Mouse (Mus musculus) liver, adult (tissue): ENCODE results near the gene Nrxn3.

Experiments used
- GATA4 ChIP-seq: IDR thresholded peaks from 2 replicates; pipeline ENCODE4 v1.6.1; 2014; ENCODE audit warnings: mild to moderate bottlenecking, low read length; ENCODE audit not compliant: insufficient replicate concordance

Nrxn3 gene

DNA sequence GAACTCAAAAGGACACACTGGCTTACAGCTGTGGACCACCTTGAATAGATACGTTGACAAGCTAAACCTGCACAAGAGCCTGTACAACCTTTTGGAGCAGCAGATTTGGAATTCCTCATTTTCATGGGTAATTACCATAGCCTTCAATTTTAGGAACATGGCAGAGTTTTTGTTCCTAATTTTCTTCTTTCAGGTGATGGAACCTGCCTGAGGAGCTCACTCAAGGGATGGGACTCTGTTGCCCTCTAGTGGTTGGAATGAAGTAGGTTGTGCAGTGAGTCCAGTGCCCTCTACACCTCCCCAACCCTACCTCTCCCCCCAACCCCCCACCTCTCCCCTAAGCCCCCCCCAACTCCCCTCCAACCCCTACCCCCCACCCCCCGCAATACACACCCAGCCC is 411.7 kb downstream of the Nrxn3 start:
- no peak for TF ChIP-seq GATA4

DNA sequence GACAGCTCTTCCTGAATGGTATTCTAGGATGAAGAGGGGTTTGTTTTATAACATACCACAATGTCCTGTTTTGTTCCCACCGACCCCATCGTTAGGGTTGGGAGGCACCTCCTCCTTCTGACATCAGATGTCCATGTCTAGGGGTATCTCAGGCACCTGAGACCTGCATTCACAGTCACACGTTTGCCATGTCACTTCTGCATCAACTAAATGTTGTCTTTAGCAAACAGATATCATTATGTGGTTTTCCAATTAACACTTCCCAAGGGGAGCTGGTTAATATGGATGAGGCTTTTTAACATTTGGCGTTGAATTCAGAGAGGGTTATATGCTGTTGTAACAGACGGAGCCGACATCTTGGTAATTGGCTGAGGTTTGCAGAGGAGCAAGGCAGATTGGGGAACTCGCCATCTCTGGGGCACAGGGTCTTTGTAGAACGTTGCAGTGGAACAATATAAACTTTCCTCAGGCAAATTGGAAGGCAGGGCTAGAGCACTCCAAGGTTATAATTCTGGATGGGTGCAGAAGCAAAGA is 412.2 kb downstream of the Nrxn3 start:
- TF ChIP-seq GATA4: no peak

DNA sequence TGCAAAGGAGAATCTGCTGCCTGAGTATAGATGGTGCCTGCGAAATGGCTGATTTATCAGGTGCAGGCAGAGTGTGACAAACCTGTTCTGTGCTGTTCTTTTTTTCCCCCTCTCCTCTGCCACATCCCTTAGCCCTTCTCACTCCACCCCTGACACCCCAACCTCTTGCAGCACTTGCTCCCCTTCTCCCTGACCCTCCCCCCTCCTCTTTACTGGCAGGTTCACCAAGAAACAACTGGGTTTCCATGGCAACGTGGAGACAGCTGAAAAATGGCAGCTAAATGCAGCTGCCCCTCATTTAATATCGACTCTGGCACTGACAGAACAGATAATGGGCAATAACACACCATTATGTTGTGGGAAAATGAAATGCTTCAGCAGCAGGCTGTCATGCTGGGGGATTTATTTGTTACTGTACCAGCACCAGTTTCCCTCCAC is 426.3 kb downstream of the Nrxn3 start:
- no peak for TF ChIP-seq GATA4

DNA sequence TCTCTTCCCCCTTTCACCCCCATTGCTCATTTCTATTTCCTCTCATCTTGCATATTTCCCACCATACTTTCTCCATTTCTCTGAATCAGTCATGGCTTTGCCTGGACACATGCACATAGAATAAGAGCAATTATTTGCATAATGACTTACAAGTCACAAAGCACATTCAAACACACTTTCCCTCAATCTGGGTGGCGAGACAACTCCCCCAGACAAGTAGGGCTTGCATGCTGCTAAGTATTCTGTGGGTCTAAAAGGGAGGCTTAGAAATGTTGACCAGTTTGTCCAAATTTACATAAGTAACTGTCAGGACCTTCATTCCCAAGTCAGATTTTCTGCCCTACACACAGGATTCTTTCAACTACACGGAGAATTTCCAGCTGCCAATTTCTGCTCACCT is 426.8 kb downstream of the Nrxn3 start:
- TF ChIP-seq GATA4: no peak

DNA sequence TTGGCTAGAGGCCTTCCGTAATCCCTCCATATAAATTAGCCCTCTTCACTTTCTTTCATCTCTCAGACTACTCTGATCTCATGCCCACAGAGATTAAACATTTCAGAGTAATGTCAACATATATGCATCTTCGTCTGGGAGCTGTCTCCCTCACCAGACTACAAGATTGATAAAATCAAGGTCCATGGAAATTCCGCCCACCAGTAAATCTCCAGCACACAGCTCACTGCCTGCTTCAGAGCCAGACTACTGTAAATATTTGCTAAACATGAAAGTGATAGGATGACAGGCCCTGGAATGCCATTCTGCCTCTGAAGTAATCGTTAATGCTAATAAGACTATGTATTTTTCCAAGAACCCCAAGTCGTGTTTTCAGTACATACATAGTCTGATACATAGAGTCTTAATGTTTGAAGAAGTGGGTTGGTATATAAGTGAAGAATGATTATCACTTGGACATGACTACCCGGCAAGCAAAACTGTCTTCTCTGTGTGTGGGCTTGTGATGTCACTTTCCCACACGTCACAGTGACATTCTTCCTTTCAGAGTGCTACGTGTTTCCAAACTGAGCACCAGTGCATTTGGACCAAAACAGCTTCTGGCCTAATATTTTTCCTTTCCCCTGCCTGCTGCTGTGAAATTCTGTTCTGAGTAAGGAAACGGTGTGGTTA is 433.5 kb downstream of the Nrxn3 start:
- TF ChIP-seq GATA4: no peak

DNA sequence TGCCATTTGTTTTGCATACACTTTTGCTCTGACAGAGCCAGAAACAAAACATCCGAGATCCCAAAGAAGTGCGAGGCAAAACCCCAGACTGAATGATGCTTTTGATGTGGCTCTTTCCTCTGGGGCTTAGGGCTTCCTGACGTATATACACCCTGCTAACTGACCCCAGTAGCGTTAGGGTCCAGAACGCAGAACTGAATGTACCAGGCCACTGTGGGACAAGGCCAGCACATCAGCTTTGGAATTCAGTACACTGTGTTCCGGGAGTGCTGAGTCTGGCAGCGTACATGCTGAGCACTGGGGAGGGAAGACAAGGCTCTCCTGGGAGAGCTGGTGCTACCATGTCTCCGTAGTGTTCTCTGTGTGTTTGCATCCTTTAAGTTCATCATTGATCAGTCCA is 436.7 kb downstream of the Nrxn3 start:
- TF ChIP-seq GATA4: no peak

DNA sequence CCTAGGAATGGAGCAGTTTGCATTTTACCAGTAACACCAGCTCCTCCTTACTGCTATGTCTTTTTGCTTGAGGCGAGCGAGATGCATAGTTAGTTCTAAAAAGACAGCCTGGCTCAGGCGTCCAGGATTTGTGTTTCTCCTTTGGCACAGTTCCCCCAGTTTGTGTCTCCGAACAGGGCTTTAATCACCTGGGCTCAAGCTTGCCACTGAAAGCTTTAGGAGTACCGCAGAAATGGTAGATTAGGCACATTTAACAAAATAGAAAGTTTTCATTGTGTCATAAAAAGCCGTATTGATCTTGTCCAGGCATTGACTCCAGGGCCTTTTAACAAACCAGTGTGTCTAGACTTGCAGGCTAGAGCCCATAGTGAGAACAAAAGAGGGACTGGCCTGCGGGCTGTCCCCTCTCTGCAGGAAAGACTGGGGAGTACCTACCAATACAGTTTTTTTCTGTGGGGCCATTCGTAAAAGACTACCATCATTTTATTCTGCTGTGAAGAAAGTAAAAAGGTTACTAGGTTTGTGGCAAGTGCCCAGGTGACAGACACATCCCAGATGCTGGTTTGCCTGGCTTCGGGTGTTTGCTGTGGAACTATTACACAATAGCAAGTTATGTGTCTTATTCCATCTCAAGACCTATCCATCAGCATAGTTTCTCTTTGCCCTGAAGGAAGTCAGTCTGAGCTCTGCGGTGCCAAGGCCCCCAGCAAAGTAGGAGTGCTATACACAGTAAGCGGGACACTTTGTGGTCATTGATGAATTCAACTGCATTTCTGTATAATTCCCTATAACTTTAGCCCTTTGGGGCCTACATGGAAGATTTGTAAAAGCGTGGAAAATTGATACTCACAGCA is 451.9 kb downstream of the Nrxn3 start:
- TF ChIP-seq GATA4: no peak

DNA sequence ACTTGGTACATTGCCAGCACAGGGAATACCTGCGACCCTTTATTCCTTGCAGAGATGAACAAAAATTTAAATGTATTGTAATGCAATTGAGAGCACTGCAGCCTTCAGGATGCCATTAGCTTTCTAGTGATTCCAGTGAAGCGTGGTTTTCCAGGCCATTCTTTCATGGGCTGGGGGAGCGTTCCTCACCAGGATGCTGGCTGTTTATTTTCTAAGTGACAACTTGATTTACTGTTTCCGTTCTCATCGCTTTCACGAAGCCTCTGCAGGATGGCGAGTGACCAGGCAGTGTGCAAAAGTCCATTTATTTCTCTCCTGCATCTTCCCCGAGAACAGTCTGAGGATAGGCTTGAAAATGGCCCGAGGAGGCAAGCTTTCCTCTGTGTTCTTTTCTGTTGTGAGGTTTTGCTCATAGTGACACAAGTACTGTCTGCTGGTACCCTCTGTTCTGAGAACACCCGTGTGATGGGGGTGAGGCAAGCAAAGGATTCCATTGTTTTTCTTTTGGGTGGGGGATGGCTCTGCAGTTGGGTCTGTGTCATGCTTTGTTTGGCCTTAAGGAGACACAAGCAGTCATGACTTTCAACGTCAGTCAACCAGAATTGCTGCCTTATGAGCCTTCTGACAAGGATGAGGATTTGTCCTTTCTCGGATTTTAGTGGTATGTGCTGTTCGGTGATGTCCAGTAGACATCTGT is 457.4 kb downstream of the Nrxn3 start:
- TF ChIP-seq GATA4: no peak

DNA sequence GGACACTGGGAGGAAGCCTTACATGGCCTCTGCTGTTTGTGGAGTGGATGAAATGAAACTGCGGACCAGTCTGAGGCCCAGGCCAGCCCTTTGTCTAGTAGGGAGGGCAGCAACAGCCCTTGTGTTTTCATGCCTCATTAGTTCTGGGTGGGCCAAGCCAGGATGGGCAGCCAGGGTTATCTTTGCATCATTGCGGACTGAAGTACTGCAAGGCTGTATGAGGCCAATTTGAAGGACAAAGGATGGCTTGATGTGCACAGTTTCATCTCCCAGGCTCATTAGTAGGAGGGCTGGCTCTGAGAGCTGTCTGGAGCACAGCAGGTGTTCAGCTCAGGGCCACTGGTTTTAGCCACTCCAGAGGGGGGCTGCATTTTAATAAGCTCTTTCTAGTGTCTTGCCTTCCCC is 458.5 kb downstream of the Nrxn3 start:
- TF ChIP-seq GATA4: no peak

DNA sequence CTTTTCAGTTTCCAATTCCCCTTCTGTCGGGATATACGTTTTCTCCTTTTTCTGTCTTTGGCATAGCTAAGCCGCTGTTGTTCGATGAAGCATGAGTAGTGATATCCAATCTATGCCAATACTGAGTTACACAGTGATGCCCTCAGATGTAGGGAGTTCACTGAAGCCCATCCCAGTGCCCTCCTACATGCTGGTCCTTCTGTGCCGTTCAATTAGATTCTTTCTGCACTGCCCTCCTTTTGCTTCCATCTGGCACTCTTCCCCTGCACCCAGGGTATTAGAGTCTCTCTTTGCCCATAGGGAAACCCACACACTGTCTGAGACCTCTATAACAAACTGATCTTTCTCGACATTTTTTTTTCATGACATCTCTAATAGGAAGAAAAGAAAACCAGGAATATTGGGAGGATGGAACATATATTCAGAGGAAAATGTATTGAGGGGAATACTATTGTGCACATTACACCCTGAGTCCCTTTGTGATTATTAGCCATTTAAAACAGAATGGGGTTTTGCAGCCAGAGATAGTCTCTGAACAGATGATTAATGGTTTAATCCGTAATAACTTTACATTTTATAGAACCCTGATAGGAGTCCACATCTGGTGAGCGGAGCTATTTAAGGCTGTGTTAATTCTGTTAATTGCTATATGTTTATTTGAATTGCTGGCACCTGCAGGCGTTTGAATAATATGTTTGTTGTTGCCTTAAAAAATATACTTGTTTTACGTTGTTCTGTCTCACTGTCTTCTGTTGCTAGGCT is 476.3 kb downstream of the Nrxn3 start:
- TF ChIP-seq GATA4: no peak

DNA sequence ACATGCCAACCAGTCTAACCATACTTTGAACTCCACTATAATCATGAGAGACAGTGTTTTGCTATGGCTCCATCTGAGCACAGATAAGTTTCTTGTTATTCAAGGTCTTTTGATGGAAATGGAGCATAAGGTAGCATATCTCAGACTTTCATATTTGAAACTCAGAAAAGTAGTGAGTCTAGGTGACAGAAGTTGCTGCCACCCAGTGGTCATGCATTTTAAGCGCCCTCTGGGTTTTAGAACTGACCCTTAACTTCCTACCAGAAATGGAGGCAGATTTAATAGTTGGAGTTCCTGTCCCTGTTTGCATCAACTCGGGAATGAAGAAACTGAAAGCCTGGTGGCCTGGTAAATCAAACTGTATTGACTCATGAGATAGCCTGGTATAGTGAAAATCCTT is 488.9 kb downstream of the Nrxn3 start:
- no peak for TF ChIP-seq GATA4

DNA sequence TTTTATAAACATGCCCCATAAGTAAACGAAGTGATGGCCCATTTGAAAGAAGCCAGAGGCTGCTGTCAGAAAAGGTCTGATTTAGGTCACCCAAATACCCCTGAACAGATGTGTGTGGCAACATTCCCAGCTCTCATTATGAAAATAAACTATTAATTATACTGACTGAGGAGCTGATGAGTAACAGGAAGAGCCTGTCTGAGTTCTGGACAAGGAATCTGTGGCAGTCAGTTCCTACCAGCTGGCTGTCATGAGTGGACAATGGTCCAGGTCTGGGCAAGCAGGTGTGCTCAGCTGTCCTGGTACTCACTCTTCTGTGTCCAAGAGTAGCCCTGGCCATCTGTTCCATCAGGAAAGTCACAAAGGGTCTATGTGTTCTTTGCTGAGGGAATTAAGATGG is 517.1 kb downstream of the Nrxn3 start:
- TF ChIP-seq GATA4: no peak

DNA sequence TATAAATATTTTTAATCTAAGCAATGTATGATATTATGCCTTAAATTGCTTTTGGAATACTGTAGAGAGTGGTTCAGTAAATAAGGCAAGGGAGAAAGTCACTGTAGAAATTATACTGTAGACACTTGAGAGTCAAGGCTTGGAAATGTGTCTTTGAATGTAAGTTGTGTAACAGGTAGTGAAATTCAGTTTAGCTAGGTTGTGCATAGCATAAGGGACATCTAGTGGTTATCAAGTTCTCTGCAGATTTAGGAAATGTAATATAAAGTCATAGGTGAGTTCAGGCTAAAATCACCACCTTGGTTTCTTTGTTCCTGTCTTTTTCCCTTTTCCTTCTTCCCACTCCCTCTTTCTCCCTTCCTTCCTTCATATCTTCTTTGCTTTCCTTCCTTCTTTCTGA is 518.9 kb downstream of the Nrxn3 start:
- TF ChIP-seq GATA4: no peak

DNA sequence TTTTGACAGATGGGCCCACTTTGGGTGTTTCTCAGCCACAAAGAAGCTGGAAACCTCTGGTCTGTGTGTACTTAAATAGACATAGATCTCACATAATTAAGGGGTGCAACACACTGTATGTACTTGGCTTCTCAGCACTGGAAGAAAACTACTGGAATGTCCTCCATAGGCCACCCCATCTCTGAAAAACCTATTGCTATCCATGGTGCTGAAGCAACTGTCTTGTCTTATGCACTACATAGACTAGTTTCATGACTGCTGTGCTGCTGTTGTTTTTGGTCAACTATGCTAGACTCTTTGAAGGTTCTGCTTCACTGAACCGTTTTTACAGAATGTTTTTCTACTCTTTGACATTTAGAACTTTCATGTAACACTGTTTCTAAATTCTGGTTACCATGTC is 519.8 kb downstream of the Nrxn3 start:
- no peak for TF ChIP-seq GATA4
